Mouse (Mus musculus) urinary bladder, adult 2 months (tissue): ENCODE data around the gene Disp2. TPM values are rescaled to one million over a fixed set of nuclear protein-coding genes. Genes with fewer than 3 reads are reported as not detected.

ENCODE experiments used
- DNase-seq: peaks from one replicate; pipeline ENCODE4 v3.0.0; 2022; ENCODE audit warnings: low spot score
- polyA plus RNA-seq: library from polyadenylated mRNA; depleted of rRNA; stranded (reverse); fragments of >200 nt; gene quantifications from 2 replicates; pipeline ENCODE4 v1.2.3, GENCODE M21; 2012

Disp2 gene
- polyA plus RNA-seq, 1 experiment = 0.78 TPM

DNA sequence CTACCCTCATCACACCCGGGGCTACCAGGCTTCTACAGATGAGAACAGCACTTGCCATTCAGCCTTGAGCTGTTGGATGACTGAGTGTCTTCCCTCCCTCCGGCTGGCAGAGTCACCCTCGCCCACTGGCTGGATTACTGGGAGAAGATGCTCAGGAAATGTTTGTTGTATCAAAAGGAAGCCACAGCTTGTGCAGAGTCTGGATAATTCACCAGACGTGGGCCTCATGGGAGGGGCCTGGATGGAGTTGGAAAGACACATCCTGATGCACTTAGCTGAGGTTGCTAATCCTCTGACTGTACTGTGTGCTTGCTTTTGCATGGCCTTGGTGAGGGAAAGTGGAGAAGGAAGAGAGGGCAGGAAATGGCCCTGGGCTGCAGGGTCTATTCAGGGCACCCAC, 23.4 kb upstream of the Disp2 start:
- no peak for DNase-seq

DNA sequence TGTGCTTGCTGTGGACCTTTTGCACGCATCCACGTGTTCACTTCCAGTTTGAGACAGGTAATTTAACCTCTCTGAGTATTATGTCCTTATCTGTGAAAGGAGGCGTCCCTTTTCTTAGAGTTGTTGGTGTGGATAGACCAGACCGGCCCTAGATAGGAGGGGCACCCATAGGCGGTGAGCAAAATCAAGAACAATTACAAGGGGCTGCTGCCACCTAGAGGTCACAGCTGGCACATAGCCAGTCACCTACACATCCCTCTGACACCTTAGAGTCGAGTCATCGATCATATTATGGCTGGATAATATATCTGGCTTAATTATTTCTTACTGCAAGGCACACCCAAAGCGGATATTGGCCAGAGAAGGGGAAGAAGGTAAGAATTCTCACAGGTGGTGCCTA, 19.7 kb upstream of the Disp2 start:
- DNase-seq = no peak

GRCm38 (mm10) chr2:118760311-118761025, 19.1 kb upstream of the Disp2 start:
- no peak for DNase-seq

DNA sequence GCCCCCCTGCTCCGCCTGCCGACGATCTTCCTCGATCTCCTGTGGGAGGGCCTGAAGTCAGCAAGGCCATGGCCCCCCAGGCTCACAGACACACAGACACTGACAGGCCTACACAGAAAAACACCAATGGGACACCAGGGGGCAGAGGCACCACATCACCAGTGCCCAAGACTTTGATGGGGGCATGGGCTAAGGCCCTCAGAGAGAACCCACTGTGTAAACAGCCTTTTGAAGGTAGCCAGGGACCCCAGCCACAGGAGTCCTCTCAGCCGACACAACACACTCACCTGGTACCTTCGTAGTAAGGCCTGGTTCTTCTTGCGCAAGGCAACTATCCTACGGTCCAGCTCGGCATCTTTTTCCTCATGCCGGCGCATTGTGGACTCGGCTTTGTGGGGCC, 18.2 kb upstream of the Disp2 start:
- no peak for DNase-seq

- peak; percentile 90 for DNase-seq
Measured at GRCm38 (mm10) chr2:118761906-118762783, 17.4 kb upstream of the Disp2 start, which contains the start of gene Ccdc9b. Gene Ccdc9b (minus strand): TSS chr2:118762661.

- DNase-seq = no peak
Measured at GRCm38 (mm10) chr2:118762784-118763148, 16.8 kb upstream of the Disp2 start.

- no peak for DNase-seq
Measured at GRCm38 (mm10) chr2:118763469-118763868, 16.1 kb upstream of the Disp2 start.

- DNase-seq = no peak
Measured at GRCm38 (mm10) chr2:118764094-118764831, 15.3 kb upstream of the Disp2 start.

GRCm38 (mm10) chr2:118764875-118765274, 14.6 kb upstream of the Disp2 start:
- no peak for DNase-seq

DNA sequence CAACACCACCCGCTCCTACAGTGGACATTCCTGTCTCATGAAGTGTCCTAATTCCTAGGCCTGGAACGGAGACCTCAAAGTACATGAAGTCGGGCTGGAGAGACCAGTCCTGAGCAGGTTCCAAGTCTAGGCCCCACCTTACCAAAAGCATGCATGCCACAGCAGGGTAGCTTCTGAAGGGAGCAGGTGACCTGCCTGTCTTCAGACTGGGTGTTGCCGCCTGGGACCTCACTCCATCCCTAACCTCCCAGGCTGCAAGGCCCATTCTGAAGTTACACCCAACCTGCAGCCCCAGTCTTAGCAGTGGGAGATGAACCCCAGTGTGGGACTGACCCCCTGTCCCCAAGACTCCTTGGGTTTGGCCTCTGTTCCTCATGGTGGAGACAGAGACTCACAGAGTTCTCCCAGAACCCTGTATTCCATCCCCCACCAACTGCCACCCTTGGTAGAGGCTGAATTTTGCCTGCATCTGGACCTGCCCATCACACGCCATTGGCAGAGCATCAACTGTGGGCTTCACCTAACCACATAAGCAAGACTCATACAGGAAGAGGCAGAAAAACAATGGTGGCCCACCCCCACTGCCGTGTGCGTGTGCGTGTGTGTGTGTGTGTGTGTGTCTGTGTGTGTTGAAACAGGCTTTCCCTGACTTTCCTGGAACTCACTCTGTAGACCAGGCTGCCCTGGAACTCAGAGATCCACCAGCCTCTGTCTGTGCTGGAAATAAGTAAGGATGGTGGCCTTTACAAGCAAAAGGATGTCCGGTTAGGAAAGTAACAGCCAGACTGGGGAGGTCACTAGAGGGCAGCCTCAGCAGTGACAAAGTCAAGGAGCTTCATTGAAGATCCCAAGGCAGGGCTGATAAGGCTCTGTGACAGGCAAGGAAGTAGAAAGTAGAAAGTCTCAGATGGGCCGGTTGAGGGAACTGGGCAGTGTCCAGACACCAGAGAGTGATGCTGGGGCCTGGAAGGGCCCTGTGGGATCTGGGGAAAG, 13.2 kb upstream of the Disp2 start:
- no peak for DNase-seq

GRCm38 (mm10) chr2:118772158-118772874, 7.2 kb upstream of the Disp2 start, which contains the start of gene Phgr1:
Gene Phgr1 (plus strand): TSS chr2:118772769.
- DNase-seq = no peak

DNA sequence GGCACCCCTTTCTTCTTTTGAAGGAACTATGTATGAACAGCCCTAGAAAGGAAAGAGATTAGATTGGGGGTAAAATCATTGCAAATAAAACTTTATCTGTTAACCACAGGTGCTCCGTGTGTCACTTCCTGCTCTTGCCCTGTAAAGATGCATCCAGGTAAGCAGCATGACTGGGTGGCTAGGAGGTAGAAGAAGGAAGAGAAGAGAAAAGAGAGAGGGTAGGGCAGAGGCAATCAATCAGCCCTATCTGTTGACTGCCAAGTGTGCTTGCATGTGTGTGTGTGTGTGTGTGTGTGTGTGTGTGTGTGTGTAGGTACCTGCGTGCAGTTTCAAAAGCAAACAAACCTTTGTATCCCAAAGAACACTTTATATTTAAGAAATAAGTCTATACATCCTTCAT, 5.0 kb upstream of the Disp2 start:
- no peak for DNase-seq

DNA sequence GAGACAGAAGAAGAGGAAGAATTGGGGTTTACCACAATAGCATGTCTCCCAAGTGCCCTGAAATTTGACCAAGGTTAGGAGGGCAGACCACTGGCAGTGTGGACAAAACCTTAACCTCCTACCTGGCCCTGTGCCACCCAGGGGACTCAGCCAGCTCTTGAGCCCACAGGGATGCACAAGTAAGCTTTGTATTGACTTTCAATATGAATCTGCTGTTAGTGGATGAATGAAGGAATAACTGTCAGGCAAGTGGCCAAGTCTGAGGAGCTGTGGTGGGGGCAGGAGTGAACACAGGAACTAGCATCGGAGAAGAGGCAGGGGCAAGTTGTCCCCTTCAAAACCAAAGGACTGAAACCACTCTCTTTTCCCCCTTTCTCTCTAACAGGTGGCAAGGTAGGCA, 4.1 kb upstream of the Disp2 start:
- no peak for DNase-seq

- DNase-seq = no peak
Measured at GRCm38 (mm10) chr2:118775846-118776245, 3.7 kb upstream of the Disp2 start.

DNA sequence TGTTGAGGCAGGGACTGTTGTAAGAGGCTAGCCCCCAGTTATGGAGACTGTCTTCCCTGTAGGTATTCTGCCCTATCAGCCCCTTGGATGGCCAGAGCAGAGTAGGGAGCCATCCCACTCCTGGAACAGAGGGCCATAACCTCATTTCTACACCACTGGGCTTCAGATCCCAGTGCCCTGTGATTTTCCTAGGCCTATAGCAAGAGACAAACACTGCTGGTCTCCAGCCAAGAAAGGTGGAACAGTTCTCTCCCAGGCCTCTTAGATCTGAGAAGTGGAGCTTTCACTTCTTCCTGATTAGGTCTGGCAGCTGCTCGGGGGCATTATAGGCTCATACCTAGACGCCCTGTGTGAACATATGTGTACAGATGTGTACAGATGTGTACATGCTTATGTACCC, 3.2 kb upstream of the Disp2 start:
- no peak for DNase-seq

DNA sequence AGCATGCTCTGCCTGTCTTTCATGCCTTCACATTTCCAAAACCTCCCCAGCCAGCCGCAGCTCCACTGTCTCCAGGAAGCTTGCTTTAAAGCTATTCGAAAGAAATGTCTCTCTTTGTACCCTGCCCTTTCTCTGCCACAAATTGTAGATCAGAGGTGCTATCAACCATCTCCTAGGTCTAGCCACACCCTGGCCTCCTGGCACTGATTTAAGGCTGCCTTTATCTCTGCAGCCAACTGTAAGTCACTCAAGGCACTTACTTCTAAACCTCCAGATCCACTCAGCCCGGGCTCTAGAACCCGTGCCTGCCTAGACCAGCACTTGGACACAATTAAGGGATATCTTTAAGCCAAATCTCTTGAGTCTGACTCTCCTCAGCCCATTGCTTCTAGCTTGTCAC, 1.1 kb upstream of the Disp2 start:
- DNase-seq = no peak

GRCm38 (mm10) chr2:118779065-118779464, 454 bp upstream of the Disp2 start:
- DNase-seq = no peak

- no peak for DNase-seq
Measured at GRCm38 (mm10) chr2:118781115-118781514, 1.6 kb downstream of the Disp2 start.

GRCm38 (mm10) chr2:118782303-118782702, 2.8 kb downstream of the Disp2 start:
- no peak for DNase-seq

GRCm38 (mm10) chr2:118783093-118783492, 3.6 kb downstream of the Disp2 start:
- no peak for DNase-seq
